Mouse (Mus musculus): ENCODE results near the gene Rerg.

The Rerg gene

GRCm38 (mm10) chr6:137017216-137017973 lies 152.9 kb downstream of the Rerg start:
- no peak for DNase-seq (ENCODE audit: low read depth, low spot score)

DNA sequence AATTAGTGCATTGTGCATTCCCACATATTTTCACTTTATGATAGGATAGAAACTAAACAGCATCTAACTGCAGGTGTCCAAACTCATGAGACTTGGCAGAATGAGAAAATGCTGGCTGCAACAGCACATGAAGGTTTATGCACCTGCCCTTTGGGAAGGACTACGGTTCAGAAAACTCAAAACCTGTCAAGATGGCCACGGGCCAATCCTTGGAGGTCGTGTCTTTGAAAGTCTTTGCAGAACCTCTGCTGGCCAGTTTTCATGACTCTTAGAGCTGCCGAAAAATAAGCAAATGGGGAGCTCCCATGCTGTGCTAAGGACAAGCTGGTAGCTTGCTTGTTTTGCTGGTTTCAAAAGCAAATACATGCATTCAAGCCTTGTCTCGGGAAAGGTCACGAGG lies 156.0 kb downstream of the Rerg start:
- no peak for DNase-seq (ENCODE audit: low read depth, low spot score)

DNA sequence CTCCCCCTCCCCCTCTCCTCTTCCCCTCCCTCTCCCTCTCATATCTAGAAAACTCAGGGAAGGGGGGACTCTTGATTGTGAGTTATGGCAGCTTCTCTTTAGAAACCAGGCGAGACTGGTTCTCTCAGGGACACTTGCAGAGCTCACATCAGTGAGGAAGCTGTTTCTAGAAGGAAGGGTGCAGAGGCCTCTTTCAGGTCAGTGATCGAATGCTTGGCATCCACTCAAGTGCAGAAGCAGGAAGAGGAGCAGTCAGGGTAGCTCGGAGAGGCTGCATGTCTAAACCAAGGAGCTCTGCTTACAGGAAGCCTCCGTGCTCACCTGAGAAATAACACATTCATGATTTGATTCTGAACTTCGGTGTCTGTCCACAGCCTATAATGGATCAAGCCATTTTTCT lies 159.1 kb downstream of the Rerg start:
- no peak for DNase-seq (ENCODE audit: low read depth, low spot score)

Data from c-Kit-negative CD71-positive TER-119-positive erythroid progenitor cells, embryonic 14.5 days (primary cell).